Mouse (Mus musculus): ENCODE results near the gene Polr2i. TPM values are rescaled to one million over a fixed set of nuclear protein-coding genes. Genes with fewer than 3 reads are reported as not detected.
"Not testable (repeated sequence)": the region's sequence is repeated elsewhere in the genome, so short reads cannot be mapped to it uniquely, and the experiment has no call there.

Polr2i gene
- polyA plus RNA-seq, 1 experiment = 245 TPM

DNA sequence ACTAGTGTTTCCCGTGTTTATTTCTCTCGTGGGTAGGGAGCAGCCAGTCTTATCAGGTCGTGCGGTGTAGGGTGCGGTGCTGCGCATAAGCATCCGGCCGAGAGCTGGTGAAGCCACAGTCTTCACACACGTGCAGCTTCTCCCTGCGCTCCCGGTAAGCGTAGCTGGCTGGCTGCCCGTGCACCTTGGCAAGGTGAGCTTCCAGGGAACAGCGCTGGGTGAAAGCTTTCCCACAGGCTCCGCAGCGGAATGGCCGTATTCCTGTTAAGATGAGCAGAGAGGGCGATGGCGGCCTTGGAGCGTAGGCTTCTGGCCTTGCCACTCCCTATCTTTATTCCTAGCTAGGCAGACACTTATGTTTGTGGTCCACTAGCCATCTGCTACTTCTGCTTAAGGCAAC, 1.6 kb downstream of the Polr2i start:
- TF ChIP-seq CTCF (IDR thresholded peaks at IDR 0.05; ENCODE audit: borderline replicate concordance, extremely low read depth, insufficient read depth, insufficient read length) (no peak), POLR2A (IDR thresholded peaks at IDR 0.05; ENCODE audit: borderline replicate concordance, extremely low read depth, insufficient read depth, insufficient read length, poor library complexity, severe bottlenecking) (no peak)
- DNase-seq (ENCODE audit: low read depth) = no peak

DNA sequence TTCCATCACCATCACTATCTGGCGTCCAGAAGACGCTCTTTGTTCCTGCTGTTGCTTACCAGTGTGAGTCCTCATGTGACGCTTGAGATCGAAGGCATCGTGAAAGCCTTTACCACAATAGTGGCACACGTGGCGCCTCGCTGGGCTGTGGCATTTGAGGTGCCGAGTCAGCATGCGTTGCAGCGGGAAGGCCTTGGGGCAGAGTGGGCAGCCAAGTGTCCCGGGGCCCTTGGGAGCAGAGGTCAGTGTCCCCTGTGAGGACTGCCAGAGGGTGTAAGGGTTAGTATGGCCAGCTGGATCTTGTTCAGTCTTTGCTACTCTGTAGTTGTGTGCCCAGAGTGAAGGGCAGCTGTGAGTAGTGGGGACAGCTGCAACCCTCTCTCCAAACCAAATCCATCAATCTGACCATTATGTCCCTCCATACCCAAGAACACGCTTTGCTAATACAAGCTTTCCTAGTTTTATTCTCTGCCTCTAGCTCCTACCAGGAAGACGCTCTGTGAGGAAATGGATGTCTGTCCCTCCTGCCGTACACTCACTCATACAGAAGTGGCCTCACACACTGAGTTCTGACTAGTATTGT, 2.6 kb downstream of the Polr2i start:
- DNase-seq (ENCODE audit: low read depth) = no peak
- no peak for TF ChIP-seq CTCF (IDR thresholded peaks at IDR 0.05; ENCODE audit: borderline replicate concordance, extremely low read depth, insufficient read depth, insufficient read length)
- TF ChIP-seq POLR2A (IDR thresholded peaks at IDR 0.05; ENCODE audit: borderline replicate concordance, extremely low read depth, insufficient read depth, insufficient read length, poor library complexity, severe bottlenecking) = no peak

DNA sequence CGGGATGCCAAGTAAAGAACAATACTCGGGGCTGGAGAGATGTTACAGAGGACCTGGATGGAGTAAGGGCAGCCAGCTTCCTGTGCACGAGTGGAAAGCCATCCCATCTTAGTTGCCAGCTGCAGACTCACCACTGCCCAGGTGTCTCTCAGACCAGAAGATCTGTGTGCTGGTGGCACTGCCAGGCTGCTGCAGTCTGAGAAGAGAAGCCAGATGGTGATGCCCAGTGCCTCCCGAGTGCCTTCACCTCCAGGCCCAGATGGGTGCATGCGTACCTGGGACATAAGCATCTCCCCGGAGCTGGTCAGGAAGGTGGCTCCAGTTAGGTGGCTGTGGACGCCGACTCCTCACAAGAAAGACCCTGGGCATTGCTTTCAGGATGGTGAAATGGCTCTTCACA, 3.3 kb downstream of the Polr2i start:
- DNase-seq (ENCODE audit: low read depth) = no peak
- TF ChIP-seq CTCF (IDR thresholded peaks at IDR 0.05; ENCODE audit: borderline replicate concordance, extremely low read depth, insufficient read depth, insufficient read length) = no peak
- TF ChIP-seq POLR2A (IDR thresholded peaks at IDR 0.05; ENCODE audit: borderline replicate concordance, extremely low read depth, insufficient read depth, insufficient read length, poor library complexity, severe bottlenecking) = no peak

DNA sequence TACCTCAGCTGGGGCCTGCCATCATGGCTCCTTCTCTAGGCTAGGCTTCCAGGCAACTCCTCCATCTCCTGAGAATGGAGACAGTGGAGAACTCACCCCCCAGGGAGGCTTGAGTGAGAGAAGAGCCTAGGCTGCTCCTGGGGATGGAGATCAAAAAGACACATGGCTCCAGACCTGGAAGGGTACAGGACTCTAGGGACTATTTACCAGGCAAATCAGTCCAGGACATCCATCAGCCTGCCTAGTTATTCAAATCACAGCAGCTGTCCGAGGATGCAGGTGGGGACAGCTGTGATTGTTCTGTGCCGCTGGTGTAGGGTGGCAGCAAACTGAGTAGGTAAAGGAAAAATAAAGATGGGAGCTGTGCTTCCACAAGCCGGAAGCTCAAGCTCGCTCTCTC, 3.9 kb downstream of the Polr2i start, which contains the start of gene Ovol3:
Gene Ovol3 (minus strand): TSS at position 101 of the 400 bp plus-strand sequence.
- DNase-seq (ENCODE audit: low read depth) = no peak
- TF ChIP-seq CTCF (IDR thresholded peaks at IDR 0.05; ENCODE audit: borderline replicate concordance, extremely low read depth, insufficient read depth, insufficient read length) = no peak
- TF ChIP-seq POLR2A (IDR thresholded peaks at IDR 0.05; ENCODE audit: borderline replicate concordance, extremely low read depth, insufficient read depth, insufficient read length, poor library complexity, severe bottlenecking) = no peak

DNA sequence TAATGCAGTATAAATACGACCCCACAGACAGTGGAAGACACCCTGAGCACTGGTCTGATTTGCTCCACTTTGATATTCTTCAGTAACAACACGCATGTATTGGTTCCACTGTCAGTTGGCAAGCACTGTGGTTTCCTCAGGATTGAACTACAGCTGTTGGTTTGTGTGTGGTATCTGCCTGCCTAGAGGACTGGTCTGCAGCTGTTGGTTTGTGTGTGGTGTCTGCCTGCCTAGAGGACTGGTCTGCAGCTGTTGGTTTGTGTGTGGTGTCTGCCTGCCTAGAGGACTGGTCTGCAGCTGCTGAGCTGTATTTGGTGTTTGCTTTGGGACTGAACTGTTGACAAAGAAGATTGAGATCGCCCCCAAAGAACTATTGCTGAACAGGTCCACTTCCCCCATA, 5.6 kb downstream of the Polr2i start:
- DNase-seq (ENCODE audit: low read depth) = not testable (repeated sequence)

DNA sequence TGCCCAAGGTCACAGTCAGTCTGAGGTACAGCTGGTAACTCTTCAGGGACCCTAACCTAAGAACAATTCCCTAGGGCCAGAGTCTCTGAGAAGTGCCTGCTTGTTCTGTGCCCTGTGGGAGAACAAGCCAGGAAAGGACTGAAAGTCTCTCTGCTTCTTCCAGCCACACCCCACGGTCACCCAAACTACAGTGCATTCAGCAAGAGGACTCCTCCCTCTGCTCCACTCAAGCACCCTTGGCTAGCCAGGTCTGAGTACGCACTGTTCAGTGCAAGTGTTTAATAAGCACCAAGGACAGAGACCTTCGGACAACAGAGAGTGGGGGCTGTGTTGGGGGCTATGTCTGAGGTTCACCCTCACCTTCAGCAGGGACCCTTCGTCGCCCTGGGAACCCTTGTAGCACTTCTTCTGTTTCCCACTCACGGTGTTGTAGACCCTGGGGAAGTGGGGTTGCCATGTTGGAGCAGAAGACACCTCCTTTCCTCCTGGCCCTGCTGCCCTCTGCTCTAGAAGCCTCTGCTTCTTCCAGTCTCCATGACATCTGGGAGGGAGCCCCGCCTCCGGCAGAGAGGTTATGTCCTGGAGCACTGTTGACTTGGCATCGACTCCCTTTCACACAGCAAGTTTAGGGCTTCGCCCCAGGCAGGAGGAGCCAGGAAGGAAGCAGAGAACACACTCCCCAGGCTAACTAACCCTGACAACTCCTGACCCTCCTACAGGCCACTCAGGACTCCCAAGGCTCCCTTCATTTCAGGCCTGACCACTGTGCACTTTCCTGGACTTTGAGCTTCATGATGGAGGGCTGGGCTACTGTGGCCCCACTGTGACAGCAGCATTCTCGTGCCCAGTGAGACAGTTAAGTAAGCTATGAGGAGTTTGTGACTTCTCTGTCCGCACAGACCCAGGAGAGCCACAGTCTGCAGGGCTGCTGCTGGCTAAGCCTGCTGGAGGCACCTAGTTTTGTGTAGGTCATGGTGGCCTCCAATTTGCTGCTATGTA, 20.5 kb downstream of the Polr2i start:
- no peak for DNase-seq (ENCODE audit: low read depth)
- TF ChIP-seq CTCF (IDR thresholded peaks at IDR 0.05; ENCODE audit: borderline replicate concordance, extremely low read depth, insufficient read depth, insufficient read length) (no peak), POLR2A (IDR thresholded peaks at IDR 0.05; ENCODE audit: borderline replicate concordance, extremely low read depth, insufficient read depth, insufficient read length, poor library complexity, severe bottlenecking) (no peak)

DNA sequence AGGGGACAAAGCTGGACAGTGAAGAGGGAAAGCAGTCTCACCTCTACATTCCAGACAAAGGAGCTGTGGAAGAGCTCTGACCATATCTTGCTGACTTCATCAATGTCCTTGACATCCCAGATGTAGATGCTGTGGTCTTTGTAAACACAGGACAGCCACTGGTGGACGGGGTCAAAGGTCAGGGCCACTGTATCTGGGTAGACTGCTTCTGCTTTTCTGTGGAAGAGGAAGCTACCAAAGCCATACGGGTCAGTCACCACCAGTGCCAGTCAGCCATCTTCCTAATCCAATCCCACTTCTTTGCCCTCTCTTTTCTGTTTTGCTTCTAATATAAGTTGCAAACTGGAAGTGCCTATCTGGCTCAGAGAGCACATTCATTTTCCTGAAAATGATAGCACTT, 33.3 kb downstream of the Polr2i start:
- TF ChIP-seq CTCF (IDR thresholded peaks at IDR 0.05; ENCODE audit: borderline replicate concordance, extremely low read depth, insufficient read depth, insufficient read length) (no peak), POLR2A (IDR thresholded peaks at IDR 0.05; ENCODE audit: borderline replicate concordance, extremely low read depth, insufficient read depth, insufficient read length, poor library complexity, severe bottlenecking) (no peak)
- no peak for DNase-seq (ENCODE audit: low read depth)

DNA sequence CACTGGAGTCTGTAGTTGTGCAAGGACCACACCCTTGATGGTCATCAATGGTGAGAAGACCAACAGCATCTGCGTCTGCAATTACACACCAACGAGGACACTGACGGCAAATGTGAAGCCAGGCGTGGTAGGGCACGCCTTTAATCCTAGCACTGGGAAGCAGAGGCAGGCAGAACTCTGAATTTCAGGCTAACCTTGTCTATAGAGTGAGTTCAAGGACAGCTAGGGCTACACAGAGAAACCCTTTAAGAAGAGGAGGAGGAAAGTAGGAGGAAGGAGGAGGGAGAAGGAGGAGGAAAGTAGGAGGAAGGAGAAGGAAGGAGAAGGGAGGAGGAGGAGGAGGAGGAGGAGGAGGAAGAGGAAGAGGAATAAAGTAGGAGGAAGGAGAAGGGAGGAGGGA, 33.8 kb downstream of the Polr2i start:
- TF ChIP-seq CTCF (IDR thresholded peaks at IDR 0.05; ENCODE audit: borderline replicate concordance, extremely low read depth, insufficient read depth, insufficient read length) = no peak
- TF ChIP-seq POLR2A (IDR thresholded peaks at IDR 0.05; ENCODE audit: borderline replicate concordance, extremely low read depth, insufficient read depth, insufficient read length, poor library complexity, severe bottlenecking) = no peak
- no peak for DNase-seq (ENCODE audit: low read depth)

DNA sequence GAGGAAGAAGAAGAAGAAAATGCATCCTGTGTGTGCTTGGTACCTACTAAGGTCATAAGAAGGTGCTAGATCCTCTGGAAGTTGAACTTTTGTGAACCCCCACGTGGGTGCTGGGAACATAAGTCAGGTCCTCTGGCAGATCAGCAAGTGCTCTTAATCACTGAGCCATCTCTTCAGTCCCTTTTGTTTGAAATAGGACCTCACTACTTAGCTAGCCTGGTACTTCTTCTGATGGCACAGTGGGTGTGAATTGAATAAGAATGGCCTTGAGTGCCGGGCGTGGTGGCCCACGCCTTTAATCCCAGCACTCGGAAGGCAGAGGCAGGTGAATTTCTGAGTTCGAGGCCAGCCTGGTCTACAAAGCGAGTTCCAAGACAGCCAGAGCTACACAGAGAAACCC, 34.2 kb downstream of the Polr2i start:
- no peak for TF ChIP-seq POLR2A (IDR thresholded peaks at IDR 0.05; ENCODE audit: borderline replicate concordance, extremely low read depth, insufficient read depth, insufficient read length, poor library complexity, severe bottlenecking)
- no peak for TF ChIP-seq CTCF (IDR thresholded peaks at IDR 0.05; ENCODE audit: borderline replicate concordance, extremely low read depth, insufficient read depth, insufficient read length)
- no peak for DNase-seq (ENCODE audit: low read depth)

DNA sequence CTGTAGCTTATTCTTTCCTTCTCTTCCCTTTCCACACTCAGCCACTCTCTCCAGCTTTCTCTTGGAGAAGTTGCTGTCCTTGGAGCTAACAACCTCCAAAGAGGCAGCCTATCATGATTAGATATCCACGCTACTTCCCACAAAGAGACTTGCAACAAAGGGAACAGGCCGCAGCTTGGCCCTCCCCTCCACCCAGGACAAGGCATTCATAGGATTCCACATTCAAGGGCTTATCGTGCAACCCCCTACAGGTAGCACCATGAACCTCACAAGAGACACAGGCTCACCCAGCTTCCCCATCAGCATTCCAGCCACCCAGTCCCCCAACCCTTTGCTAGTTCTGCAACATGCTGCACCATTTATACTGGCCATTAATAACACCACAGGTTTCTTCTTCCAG, 35.0 kb downstream of the Polr2i start:
- DNase-seq (ENCODE audit: low read depth) = no peak
- TF ChIP-seq CTCF (IDR thresholded peaks at IDR 0.05; ENCODE audit: borderline replicate concordance, extremely low read depth, insufficient read depth, insufficient read length) (no peak), POLR2A (IDR thresholded peaks at IDR 0.05; ENCODE audit: borderline replicate concordance, extremely low read depth, insufficient read depth, insufficient read length, poor library complexity, severe bottlenecking) (no peak)

DNA sequence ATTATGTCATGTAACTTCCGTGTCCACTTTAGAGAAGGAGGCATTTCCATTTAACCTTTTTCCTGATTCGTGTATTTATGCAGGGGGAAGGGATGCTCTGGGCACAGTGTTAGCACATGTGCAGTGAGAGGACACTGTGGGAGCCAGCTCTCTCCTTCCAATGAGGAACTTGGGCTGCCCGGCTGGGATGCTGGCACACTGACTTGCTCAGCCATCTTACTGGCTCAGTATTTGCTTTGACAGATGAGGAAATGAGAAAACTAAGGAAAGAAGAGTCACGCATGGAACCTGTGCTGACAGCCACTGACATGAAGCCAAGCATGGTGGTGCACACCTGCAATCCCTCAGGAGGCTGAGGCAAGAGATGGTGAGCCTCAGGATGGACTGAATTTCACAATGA, 37.9 kb downstream of the Polr2i start:
- TF ChIP-seq POLR2A (IDR thresholded peaks at IDR 0.05; ENCODE audit: borderline replicate concordance, extremely low read depth, insufficient read depth, insufficient read length, poor library complexity, severe bottlenecking) (no peak), CTCF (IDR thresholded peaks at IDR 0.05; ENCODE audit: borderline replicate concordance, extremely low read depth, insufficient read depth, insufficient read length) (no peak)
- DNase-seq (ENCODE audit: low read depth) = no peak

DNA sequence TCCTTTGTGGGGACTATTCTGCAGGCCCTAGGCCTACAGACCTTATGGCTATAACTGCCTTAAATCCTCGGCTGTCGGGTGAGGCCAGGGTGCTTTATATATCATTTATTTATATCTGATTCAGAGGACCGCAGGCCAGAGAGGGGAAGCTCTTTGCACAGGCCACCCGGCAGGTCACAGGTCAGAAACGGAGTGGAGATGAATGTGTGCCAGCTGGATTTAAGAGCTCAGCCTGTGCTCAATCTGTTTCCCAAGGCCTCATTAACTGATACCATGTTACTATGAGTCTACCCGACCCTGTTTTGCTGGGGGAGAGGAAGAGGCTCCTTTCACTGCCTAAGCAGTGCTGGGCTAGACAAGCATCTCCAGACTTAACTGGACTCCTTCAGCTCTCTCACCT, 42.6 kb downstream of the Polr2i start:
- TF ChIP-seq CTCF (IDR thresholded peaks at IDR 0.05; ENCODE audit: borderline replicate concordance, extremely low read depth, insufficient read depth, insufficient read length) = no peak
- no peak for DNase-seq (ENCODE audit: low read depth)
